In the genomic region with DNA sequence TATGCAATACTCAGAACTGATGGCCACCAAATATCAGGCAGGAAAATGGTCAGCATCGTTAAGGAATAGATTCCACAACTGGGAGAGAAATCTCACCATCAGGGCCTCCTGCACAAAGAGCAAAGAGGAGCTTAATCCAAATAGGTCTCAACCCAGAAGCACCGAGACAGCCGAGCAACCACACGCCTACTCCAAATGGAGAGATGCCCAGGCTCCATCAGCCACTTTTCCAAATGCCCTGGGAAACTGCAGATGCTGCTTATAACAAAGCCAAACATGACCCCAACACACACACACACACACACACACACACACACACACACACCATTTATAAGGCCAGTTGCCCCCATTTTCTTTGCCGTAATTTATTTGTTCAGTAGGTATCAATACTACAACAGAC, we compare ENCODE assay signal across 24 mouse cellular contexts.
DNase-seq lines count a peak whose midpoint lies in the region; ATAC-seq lines count a peak whose summit lies in the region.
"Had no signal": no experiment of that assay in that cellular context is flagged by ENCODE, and none has a peak within 500 bp of the region (broad histone marks: within the 10 kb centered on the region; RNA-seq: fewer than 3 reads in every experiment).

No protein-coding gene starts in this region.

- H3K27ac ChIP-seq in hindbrain, embryonic 16.5 days (ENCODE audit: low read depth, low read length): no peak overlapping the region
- H3K27ac ChIP-seq: embryonic facial prominence, embryonic 10.5 days; hindbrain, embryonic 14.5 days; intestine, embryonic 15.5 days; limb, embryonic 13.5 days; liver, embryonic 15.5 days; midbrain, embryonic 12.5 days; neural tube, embryonic 12.5 days had no signal

- H3K9me3 ChIP-seq in hindbrain, embryonic 16.5 days (ENCODE audit: control insufficient read depth, low read length): peaks cover 8% of the 10 kb centered on the region
- H3K9me3 ChIP-seq: intestine, embryonic 15.5 days; liver, embryonic 15.5 days had no signal

- DNase-seq in cerebellum, adult 18-20 months: peak; percentile 15 to 23
- peak; percentile 20 for DNase-seq in left cerebral cortex, postnatal 4 days
- no peak for DNase-seq in left cerebral cortex, postnatal 10 days (ENCODE audit: extremely low spot score in 1 of 2, low spot score in 2 of 2)
- peak; percentile 25 for DNase-seq in layer of hippocampus, adult 9-10 months (ENCODE audit: low spot score)
- DNase-seq in ovary, postnatal 10 days (ENCODE audit: low spot score): no peak
- DNase-seq in frontal cortex, postnatal 14 days (ENCODE audit: low spot score in 2 of 2): no peak
- DNase-seq: adrenal gland, adult 8-10 months; heart, adult 18-20 months; heart, postnatal 36 days; kidney, postnatal 36 days; lung, postnatal 10 days; spleen, adult 18-20 months; thymus, postnatal 36 days had no signal

- ATAC-seq in cerebellum, adult (ENCODE audit: insufficient number of reproducible peaks, low FRiP score, low TSS enrichment): no peak
- ATAC-seq in hindbrain, embryonic 16.5 days: no peak
- ATAC-seq: CD4-positive, CD25-positive, alpha-beta regulatory T cell, adult 4 months; intestine, embryonic 15.5 days; Patski had no signal

- H3K4me3 ChIP-seq in hindbrain, embryonic 16.5 days (ENCODE audit: low read length): no peak overlapping the region
- H3K4me3 ChIP-seq: embryonic facial prominence, embryonic 10.5 days; intestine, embryonic 15.5 days; limb, embryonic 13.5 days; liver, embryonic 15.5 days; midbrain, embryonic 12.5 days; neural tube, embryonic 12.5 days had no signal

- no peaks in the 10 kb centered on the region for H3K27me3 ChIP-seq in hindbrain, embryonic 16.5 days (replicated peaks; ENCODE audit: control insufficient read depth, insufficient read depth, low read length)
- H3K27me3 ChIP-seq: intestine, embryonic 15.5 days; limb, embryonic 13.5 days; liver, embryonic 15.5 days; midbrain, embryonic 12.5 days; neural tube, embryonic 12.5 days; Patski had no signal

- H3K4me1 ChIP-seq in hindbrain, embryonic 16.5 days (ENCODE audit: control insufficient read depth, insufficient read depth, low read depth, low read length): no peaks in the 10 kb centered on the region
- H3K4me1 ChIP-seq: embryonic facial prominence, embryonic 10.5 days; intestine, embryonic 15.5 days; limb, embryonic 13.5 days; liver, embryonic 15.5 days; midbrain, embryonic 12.5 days; neural tube, embryonic 12.5 days had no signal

- H3K9ac ChIP-seq in hindbrain, embryonic 16.5 days (ENCODE audit: low read depth, low read length): no peak overlapping the region
- H3K9ac ChIP-seq: hindbrain, embryonic 14.5 days; intestine, embryonic 15.5 days; limb, embryonic 13.5 days; liver, embryonic 15.5 days; midbrain, embryonic 12.5 days; neural tube, embryonic 12.5 days had no signal

- 92% methylated on average over 5 of the region's 5 CpGs for WGBS in hindbrain, embryonic 16.5 days

- intact Hi-C loops in left cerebral cortex, postnatal 4 days (cut with DNase I): no loop called here
- intact Hi-C loops in left cerebral cortex, postnatal 10 days (cut with DNase I): no loop called here

- no peaks in the 10 kb centered on the region for H3K36me3 ChIP-seq in hindbrain, embryonic 16.5 days (ENCODE audit: control insufficient read depth, insufficient read depth, low read length)
- H3K36me3 ChIP-seq: embryonic facial prominence, embryonic 10.5 days; intestine, embryonic 15.5 days; limb, embryonic 13.5 days; liver, embryonic 15.5 days; midbrain, embryonic 12.5 days; neural tube, embryonic 12.5 days had no signal

- H3K4me2 ChIP-seq in hindbrain, embryonic 16.5 days (ENCODE audit: low read length): no peak overlapping the region
- H3K4me2 ChIP-seq: hindbrain, embryonic 14.5 days; intestine, embryonic 15.5 days; limb, embryonic 13.5 days; liver, embryonic 15.5 days; midbrain, embryonic 12.5 days; neural tube, embryonic 12.5 days had no signal

Comparison
In these comparisons a context has a peak if more than half of its experiments do, and no peak if none do; other contexts are left out.
1. DNase-seq: peak in cerebellum, adult 18-20 months (2 of 2), left cerebral cortex, postnatal 4 days (single experiment) and layer of hippocampus, adult 9-10 months (single experiment); none in left cerebral cortex, postnatal 10 days (0 of 2), ovary, postnatal 10 days (single experiment) and frontal cortex, postnatal 14 days (0 of 2).